Mouse (Mus musculus) C2C12 (cell line): ENCODE data around the gene Gab1. TPM values are rescaled to one million over a fixed set of nuclear protein-coding genes. Genes with fewer than 3 reads are reported as not detected.
A peak's percentile ranks its signal among the peaks of the same experiment; 100 is the strongest.
"Not testable (repeated sequence)": the region's sequence is repeated elsewhere in the genome, so short reads cannot be mapped to it uniquely, and the experiment has no call there.

Experiments used
- H3K27me3 ChIP-seq: one replicate; pipeline ENCODE4 v1.6.1; 2011; ENCODE audit not compliant: control insufficient read depth, insufficient read depth, insufficient read length
- H3K36me3 ChIP-seq: one replicate; pipeline ENCODE4 v1.6.1; 2011; ENCODE audit not compliant: control insufficient read depth, insufficient read depth
- H3K4me3 ChIP-seq: one replicate; pipeline ENCODE4 v1.5.1; 2011; ENCODE audit warnings: mild to moderate bottlenecking, control low read depth; ENCODE audit not compliant: poor library complexity, insufficient read depth, severe bottlenecking
- H3K79me2 ChIP-seq: one replicate; pipeline ENCODE4 v1.6.1; 2011; ENCODE audit not compliant: control insufficient read depth, insufficient read depth
- H3K79me3 ChIP-seq: one replicate; pipeline ENCODE4 v1.6.1; 2011; ENCODE audit warnings: low read depth, control low read depth
- H3ac ChIP-seq: one replicate; pipeline ENCODE3; 2011; ENCODE audit warnings: low read depth; ENCODE audit not compliant: control insufficient read depth, insufficient read length
- CEBPB ChIP-seq: IDR thresholded peaks from one replicate; pipeline ENCODE4 v1.6.1; 2011; ENCODE audit warnings: low read depth, mild to moderate bottlenecking, control low read depth, moderate library complexity
- CTCF ChIP-seq: IDR thresholded peaks from one replicate; pipeline ENCODE4 v1.5.1; 2011; ENCODE audit not compliant: control insufficient read depth, insufficient read depth, insufficient read length
- FOSL1 ChIP-seq: IDR thresholded peaks from one replicate; pipeline ENCODE4 v1.8.0; 2011; ENCODE audit warnings: mild to moderate bottlenecking, low read length; ENCODE audit not compliant: poor library complexity, insufficient read depth, severe bottlenecking
- MAX ChIP-seq: IDR thresholded peaks from one replicate; pipeline ENCODE4 v1.6.1; 2011; ENCODE audit warnings: mild to moderate bottlenecking, control low read depth
- MYOD1 ChIP-seq: IDR thresholded peaks from one replicate; pipeline ENCODE4 v1.6.1; 2011; ENCODE audit warnings: low read depth; ENCODE audit not compliant: control insufficient read depth, insufficient read length
- MYOG ChIP-seq: IDR thresholded peaks from one replicate; pipeline ENCODE4 v1.6.1; 2011; ENCODE audit not compliant: control insufficient read depth, insufficient read length; ENCODE audit errors: extremely low read depth
- USF1 ChIP-seq: IDR thresholded peaks from one replicate; pipeline ENCODE4 v1.6.1; 2011; ENCODE audit warnings: low read depth, mild to moderate bottlenecking, control low read depth, moderate library complexity
- polyA plus RNA-seq: library from polyadenylated mRNA; unstranded; fragments of >200 nt; fragmentation: generic; extraction: Trizol; gene quantifications from one replicate; pipeline ENCODE4 v1.2.1, GENCODE M21; 2012; ENCODE audit warnings: missing spikeins

The Gab1 gene
- polyA plus RNA-seq, 1 experiment: 2.0 TPM

- H3ac ChIP-seq: no peak overlapping the region
- no peaks in the 10 kb centered on the region for H3K36me3 ChIP-seq
- H3K79me2 ChIP-seq: no peaks in the 10 kb centered on the region
- H3K4me3 ChIP-seq: no peak overlapping the region
- H3K27me3 ChIP-seq: no peaks in the 10 kb centered on the region
- TF ChIP-seq MAX (no peak), CTCF (no peak), USF1 (no peak), MYOD1 (no peak), FOSL1 (no peak), MYOG (no peak), CEBPB (no peak)
- H3K79me3 ChIP-seq: no peaks in the 10 kb centered on the region
Measured at GRCm38 (mm10) chr8:80752429-80752828, 127.9 kb downstream of the Gab1 start.

GRCm38 (mm10) chr8:80749091-80749490, 131.2 kb downstream of the Gab1 start:
- no peak overlapping the region for H3ac ChIP-seq
- TF ChIP-seq USF1 (no peak), CEBPB (no peak), MYOD1 (no peak), FOSL1 (no peak), MAX (no peak), MYOG (no peak)
- H3K27me3 ChIP-seq: no peaks in the 10 kb centered on the region
- no peaks in the 10 kb centered on the region for H3K79me2 ChIP-seq
- H3K36me3 ChIP-seq: no peaks in the 10 kb centered on the region
- no peaks in the 10 kb centered on the region for H3K79me3 ChIP-seq
- H3K4me3 ChIP-seq: no peak overlapping the region

- peaks cover 39% of the 10 kb centered on the region for H3K79me2 ChIP-seq
- no peaks in the 10 kb centered on the region for H3K27me3 ChIP-seq
- H3K79me3 ChIP-seq: peaks cover 35% of the 10 kb centered on the region
- peak overlapping the region; percentile 22 for H3K4me3 ChIP-seq
- peak overlapping the region; percentile 38 for H3ac ChIP-seq
- no peak for TF ChIP-seq CTCF
- no peak for TF ChIP-seq FOSL1
- TF ChIP-seq MYOG: no peak
- TF ChIP-seq USF1: no peak
- TF ChIP-seq MAX: no peak
- H3K36me3 ChIP-seq: peaks cover 15% of the 10 kb centered on the region
Measured at GRCm38 (mm10) chr8:80739932-80740331, 140.4 kb downstream of the Gab1 start.

- H3K79me2 ChIP-seq: peaks cover 45% of the 10 kb centered on the region
- peak within 1 kb of the TSS; percentile 73 for H3ac ChIP-seq
- H3K79me3 ChIP-seq: peaks cover 40% of the 10 kb centered on the region
- H3K27me3 ChIP-seq: not testable (repeated sequence)
- H3K36me3 ChIP-seq: peaks cover 20% of the 10 kb centered on the region
- peak within 1 kb of the TSS; percentile 93 for H3K4me3 ChIP-seq
Measured at GRCm38 (mm10) chr8:80739155-80739924, 141.0 kb downstream of the Gab1 start, which contains the start of gene Smarca5. TSS of gene Smarca5 (minus strand) at chr8:80739497.

- Histone ChIP-seq H3K79me3 (peaks cover 43% of the 10 kb centered on the region), H3K27me3 (no peaks in the 10 kb centered on the region), H3K79me2 (peaks cover 52% of the 10 kb centered on the region), H3ac (peak overlapping the region; percentile 73), H3K36me3 (peaks cover 24% of the 10 kb centered on the region), H3K4me3 (peak overlapping the region; percentile 93)
- TF ChIP-seq MYOG (no peak), CEBPB (no peak), CTCF (no peak), USF1 (no peak), MAX (no peak), FOSL1 (no peak), MYOD1 (no peak)
Measured at GRCm38 (mm10) chr8:80738388-80739154, 141.7 kb downstream of the Gab1 start.

GRCm38 (mm10) chr8:80738046-80738387, 142.3 kb downstream of the Gab1 start:
- peaks cover 46% of the 10 kb centered on the region for H3K79me3 ChIP-seq
- no peak for TF ChIP-seq USF1
- no peak for TF ChIP-seq CTCF
- no peak for TF ChIP-seq MAX
- TF ChIP-seq FOSL1: no peak
- no peak for TF ChIP-seq MYOG
- TF ChIP-seq CEBPB: no peak
- TF ChIP-seq MYOD1: no peak

More at GRCm38 (mm10) chr8:80738046-80738387, 142.3 kb downstream of the Gab1 start:
- peaks cover 57% of the 10 kb centered on the region for H3K79me2 ChIP-seq
- H3ac ChIP-seq: peak overlapping the region; percentile 73
- no peaks in the 10 kb centered on the region for H3K27me3 ChIP-seq
- peak overlapping the region; percentile 93 for H3K4me3 ChIP-seq
- H3K36me3 ChIP-seq: peaks cover 29% of the 10 kb centered on the region
